Mouse (Mus musculus): Measurements from ENCODE around the gene Gtf3c5.
A peak's percentile ranks its signal among the peaks of the same experiment; 100 is the strongest.

The Gtf3c5 gene

GRCm38 (mm10) chr2:28613599-28613998 is 30.0 kb upstream of the Gtf3c5 start:
- H3K27me3 ChIP-seq (ENCODE audit: insufficient read depth, low read length), result peaks cover 58% of the 10 kb centered on the region
- TF ChIP-seq POU5F1 (IDR thresholded peaks at IDR 0.05; ENCODE audit: borderline replicate concordance, low read length) (no peak), CTCF (conservative IDR thresholded peaks at IDR 0.05; ENCODE audit: low read length) (no peak), NANOG (IDR thresholded peaks at IDR 0.05; ENCODE audit: borderline replicate concordance, low read length) (no peak)
- H3K36me3 ChIP-seq (ENCODE audit: insufficient read depth, low read length), result no peaks in the 10 kb centered on the region
- H3K9me3 ChIP-seq (ENCODE audit: low read length), result no peaks in the 10 kb centered on the region
- no peak overlapping the region for H3K4me3 ChIP-seq (replicated peaks; ENCODE audit: low read length)
- peaks cover 51% of the 10 kb centered on the region for H3K4me1 ChIP-seq (replicated peaks; ENCODE audit: low read depth, low read length)

DNA sequence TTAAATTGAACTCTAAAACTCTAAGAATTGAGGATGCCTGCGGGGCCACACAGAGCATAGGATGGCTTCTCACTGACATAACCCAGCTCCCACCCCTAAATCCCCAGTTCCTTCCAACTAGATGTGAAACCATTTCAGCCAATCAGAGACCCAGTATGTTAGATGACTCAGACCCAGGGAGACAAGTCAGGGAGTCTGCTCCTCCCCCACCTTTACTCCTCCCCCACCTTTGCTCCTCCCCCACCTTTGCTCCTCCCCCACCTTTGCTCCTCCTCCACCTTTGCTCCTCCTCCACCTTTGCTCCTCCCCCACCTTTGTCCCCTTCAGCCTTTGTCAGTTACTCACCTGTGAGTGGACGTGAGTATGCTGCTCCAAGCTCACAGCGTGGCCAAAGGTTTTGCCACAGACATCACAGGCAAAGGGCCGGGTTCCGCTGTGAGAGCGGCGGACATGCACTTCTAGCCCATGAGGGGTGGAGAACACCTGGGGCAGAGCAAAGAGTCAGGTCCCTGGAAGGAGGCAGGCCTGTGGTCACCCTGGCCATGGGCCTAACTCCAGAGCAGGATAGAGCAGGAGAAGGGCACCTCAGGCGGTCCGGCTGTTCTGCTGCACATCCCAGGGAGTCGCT is 29.0 kb upstream of the Gtf3c5 start:
- no peak for TF ChIP-seq POU5F1 (IDR thresholded peaks at IDR 0.05; ENCODE audit: borderline replicate concordance, low read length)
- no peak for TF ChIP-seq CTCF (conservative IDR thresholded peaks at IDR 0.05; ENCODE audit: low read length)
- no peak for TF ChIP-seq NANOG (IDR thresholded peaks at IDR 0.05; ENCODE audit: borderline replicate concordance, low read length)
- Histone ChIP-seq H3K4me3 (replicated peaks; ENCODE audit: low read length) (peak overlapping the region; percentile 66), H3K36me3 (ENCODE audit: insufficient read depth, low read length) (no peaks in the 10 kb centered on the region), H3K4me1 (replicated peaks; ENCODE audit: low read depth, low read length) (peaks cover 60% of the 10 kb centered on the region), H3K9me3 (ENCODE audit: low read length) (no peaks in the 10 kb centered on the region), H3K27me3 (ENCODE audit: insufficient read depth, low read length) (peaks cover 47% of the 10 kb centered on the region)

DNA sequence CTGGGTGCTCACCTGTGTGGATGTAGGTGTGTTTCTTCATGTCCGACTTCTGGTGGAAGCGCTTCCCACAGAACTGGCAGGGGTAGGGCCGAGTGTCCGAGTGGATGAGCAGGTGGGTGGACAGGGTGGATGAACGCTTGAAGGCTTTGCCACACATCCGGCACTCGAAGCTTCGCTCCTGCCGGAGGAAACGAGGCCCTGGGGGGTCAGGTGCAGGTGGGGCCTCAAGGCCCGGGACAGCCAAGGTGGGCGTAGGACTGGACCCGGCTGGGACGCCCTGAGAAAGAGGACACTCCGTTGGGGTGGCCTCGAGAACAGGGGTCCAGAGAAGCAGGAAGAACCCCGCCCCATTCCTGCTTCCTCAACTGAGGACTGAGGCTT is 27.8 kb upstream of the Gtf3c5 start:
- H3K4me1 ChIP-seq (replicated peaks; ENCODE audit: low read depth, low read length), result peaks cover 64% of the 10 kb centered on the region

GRCm38 (mm10) chr2:28610716-28611406 is 27.3 kb upstream of the Gtf3c5 start:
- peaks cover 45% of the 10 kb centered on the region for H3K27me3 ChIP-seq (ENCODE audit: insufficient read depth, low read length)
- no peaks in the 10 kb centered on the region for H3K36me3 ChIP-seq (ENCODE audit: insufficient read depth, low read length)
- peak overlapping the region; percentile 37; the same call in 1 of the 2 replicates for H3K4me3 ChIP-seq (replicated peaks; ENCODE audit: low read length)
- H3K4me1 ChIP-seq (replicated peaks; ENCODE audit: low read depth, low read length), result peaks cover 66% of the 10 kb centered on the region
- TF ChIP-seq CTCF (conservative IDR thresholded peaks at IDR 0.05; ENCODE audit: low read length) (no peak), NANOG (IDR thresholded peaks at IDR 0.05; ENCODE audit: borderline replicate concordance, low read length) (no peak), POU5F1 (IDR thresholded peaks at IDR 0.05; ENCODE audit: borderline replicate concordance, low read length) (no peak)
- no peaks in the 10 kb centered on the region for H3K9me3 ChIP-seq (ENCODE audit: low read length)

More for the DNA sequence above, 27.8 kb upstream of the Gtf3c5 start:
- Histone ChIP-seq H3K4me3 (replicated peaks; ENCODE audit: low read length) (peak overlapping the region; percentile 37; the same call in 1 of the 2 replicates), H3K9me3 (ENCODE audit: low read length) (no peaks in the 10 kb centered on the region), H3K27me3 (ENCODE audit: insufficient read depth, low read length) (peaks cover 40% of the 10 kb centered on the region), H3K36me3 (ENCODE audit: insufficient read depth, low read length) (no peaks in the 10 kb centered on the region)
- TF ChIP-seq NANOG (IDR thresholded peaks at IDR 0.05; ENCODE audit: borderline replicate concordance, low read length) (no peak), CTCF (conservative IDR thresholded peaks at IDR 0.05; ENCODE audit: low read length) (no peak), POU5F1 (IDR thresholded peaks at IDR 0.05; ENCODE audit: borderline replicate concordance, low read length) (no peak)

- no peak for TF ChIP-seq CTCF (conservative IDR thresholded peaks at IDR 0.05; ENCODE audit: low read length)
- TF ChIP-seq NANOG (IDR thresholded peaks at IDR 0.05; ENCODE audit: borderline replicate concordance, low read length), result no peak
- no peak for TF ChIP-seq POU5F1 (IDR thresholded peaks at IDR 0.05; ENCODE audit: borderline replicate concordance, low read length)
- Histone ChIP-seq H3K27me3 (ENCODE audit: insufficient read depth, low read length) (peaks cover 41% of the 10 kb centered on the region), H3K36me3 (ENCODE audit: insufficient read depth, low read length) (no peaks in the 10 kb centered on the region), H3K9me3 (ENCODE audit: low read length) (no peaks in the 10 kb centered on the region), H3K4me3 (replicated peaks; ENCODE audit: low read length) (no peak overlapping the region), H3K4me1 (replicated peaks; ENCODE audit: low read depth, low read length) (peaks cover 67% of the 10 kb centered on the region)
Observed at GRCm38 (mm10) chr2:28609851-28610250, 26.3 kb upstream of the Gtf3c5 start.

- H3K9me3 ChIP-seq (ENCODE audit: low read length), result no peaks in the 10 kb centered on the region
- peaks cover 63% of the 10 kb centered on the region for H3K4me1 ChIP-seq (replicated peaks; ENCODE audit: low read depth, low read length)
- no peak for TF ChIP-seq POU5F1 (IDR thresholded peaks at IDR 0.05; ENCODE audit: borderline replicate concordance, low read length)
- peak; percentile 36; the same call in 1 of the 2 replicates for TF ChIP-seq NANOG (IDR thresholded peaks at IDR 0.05; ENCODE audit: borderline replicate concordance, low read length)
- peaks cover 37% of the 10 kb centered on the region for H3K27me3 ChIP-seq (ENCODE audit: insufficient read depth, low read length)
- H3K4me3 ChIP-seq (replicated peaks; ENCODE audit: low read length), result peak overlapping the region; percentile 26; the same call in 1 of the 2 replicates
- H3K36me3 ChIP-seq (ENCODE audit: insufficient read depth, low read length), result no peaks in the 10 kb centered on the region
Observed at GRCm38 (mm10) chr2:28607341-28608165, 24.0 kb upstream of the Gtf3c5 start.

DNA sequence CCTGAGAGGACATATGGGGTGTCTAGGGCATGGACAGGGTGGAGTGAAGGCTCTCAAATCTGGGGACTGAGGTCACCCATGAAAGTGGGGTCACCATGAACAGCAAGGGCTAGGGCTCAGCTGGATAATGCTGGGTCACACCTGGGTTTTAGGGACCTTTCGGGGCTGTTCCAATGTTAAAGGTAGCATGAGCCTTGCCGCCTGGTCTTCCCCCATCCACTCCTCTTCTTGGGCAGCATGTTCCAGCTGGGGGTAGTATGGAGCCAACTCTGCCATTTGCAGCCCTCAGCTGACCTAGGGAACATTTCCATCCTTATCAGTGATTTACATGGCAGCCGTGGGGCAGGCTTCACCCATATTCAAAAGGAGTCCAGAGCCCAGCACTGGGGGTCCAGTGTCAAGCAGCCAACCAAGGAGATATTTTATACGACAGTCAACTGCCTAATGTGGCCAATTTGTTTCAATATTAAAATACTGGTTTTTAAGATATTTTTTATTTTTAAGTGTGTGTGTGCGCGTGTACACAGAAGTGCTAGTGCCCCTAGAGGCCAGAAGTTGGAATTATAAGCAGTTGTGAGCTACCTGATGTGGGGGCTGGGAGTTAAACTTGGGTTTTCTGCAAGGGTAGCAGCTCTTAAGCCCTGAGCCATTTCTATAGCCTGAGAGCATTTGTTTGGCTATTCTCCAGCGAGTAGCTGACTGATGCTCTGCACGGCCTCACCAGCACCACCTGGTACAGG is 23.2 kb upstream of the Gtf3c5 start:
- Histone ChIP-seq H3K27me3 (ENCODE audit: insufficient read depth, low read length) (peaks cover 43% of the 10 kb centered on the region), H3K9me3 (ENCODE audit: low read length) (no peaks in the 10 kb centered on the region), H3K36me3 (ENCODE audit: insufficient read depth, low read length) (no peaks in the 10 kb centered on the region), H3K4me1 (replicated peaks; ENCODE audit: low read depth, low read length) (peaks cover 63% of the 10 kb centered on the region), H3K4me3 (replicated peaks; ENCODE audit: low read length) (0 out of 2 replicates have a peak overlapping the region, but pooled peaks have one; percentile 26)
- TF ChIP-seq POU5F1 (IDR thresholded peaks at IDR 0.05; ENCODE audit: borderline replicate concordance, low read length) (no peak), NANOG (IDR thresholded peaks at IDR 0.05; ENCODE audit: borderline replicate concordance, low read length) (no peak), CTCF (conservative IDR thresholded peaks at IDR 0.05; ENCODE audit: low read length) (peak; percentile 42)
